Mouse (Mus musculus) lung, postnatal 0 days (tissue): ENCODE measurements at regions not wholly inside any gene's neighbourhood (a gene's known extent, or its start where the extent isn't known, plus 50 kb on each side); places are given as distances from the start of the nearest gene placed in this dataset.
"Not testable (repeated sequence)": the region's sequence is repeated elsewhere in the genome, so short reads cannot be mapped to it uniquely, and the experiment has no call there.

Source experiments
- ATAC-seq: fragments of 200-750 bp; cut with Nextera tagmentation; 2 replicates; pipeline ENCODE4 v1.8.0; 2017; ENCODE audit warnings: moderate library complexity
- DNase-seq: peaks from one replicate; pipeline ENCODE4 v3.0.0-alpha.2; 2016; ENCODE audit warnings: low spot score
- H3K27ac ChIP-seq: fragments of 300-500 bp; sonication (generic); 2 replicates; pipeline ENCODE4 v1.5.1; 2014; ENCODE audit warnings: antibody characterized with exemption, mild to moderate bottlenecking, low read length, mixed read lengths
- H3K27me3 ChIP-seq: fragments of 300-500 bp; sonication (generic); replicated peaks from 2 replicates; pipeline ENCODE4 v1.6.1; 2014; ENCODE audit warnings: low read length, mixed read lengths; ENCODE audit not compliant: insufficient read depth
- H3K36me3 ChIP-seq: fragments of 300-500 bp; sonication (generic); 2 replicates; pipeline ENCODE4 v1.6.1; 2014; ENCODE audit warnings: low read length, mixed read lengths; ENCODE audit not compliant: insufficient read depth
- H3K4me1 ChIP-seq: fragments of 300-500 bp; sonication (generic); 2 replicates; pipeline ENCODE4 v1.6.1; 2014; ENCODE audit warnings: antibody characterized with exemption, low read depth, low read length, mixed read lengths; ENCODE audit not compliant: insufficient read depth
- H3K4me2 ChIP-seq: fragments of 300-500 bp; sonication (generic); replicated peaks from 2 replicates; pipeline ENCODE4 v1.6.1; 2014; ENCODE audit warnings: low read depth, mild to moderate bottlenecking, low read length, moderate library complexity, mixed read lengths
- H3K4me3 ChIP-seq: fragments of 300-500 bp; sonication (generic); 2 replicates; pipeline ENCODE4 v1.5.1; 2014; ENCODE audit warnings: low read depth, low read length
- H3K9ac ChIP-seq: fragments of 300-500 bp; sonication (generic); replicated peaks from 2 replicates; pipeline ENCODE4 v1.6.1; 2014; ENCODE audit warnings: low read depth, mild to moderate bottlenecking
- H3K9me3 ChIP-seq: fragments of 300-500 bp; sonication (generic); 2 replicates; pipeline ENCODE4 v1.6.1; 2016; ENCODE audit warnings: low read length, mixed read lengths
- CTCF ChIP-seq: IDR thresholded peaks from 2 replicates; pipeline ENCODE4 v1.5.1; 2016; ENCODE audit warnings: antibody characterized with exemption, mild to moderate bottlenecking
- EP300 ChIP-seq: IDR thresholded peaks from 2 replicates; pipeline ENCODE4 v1.6.1; 2016; ENCODE audit warnings: antibody characterized with exemption, mild to moderate bottlenecking, control low read depth
- WGBS: fragments of 180-500 bp; shearing (Covaris S2); extraction: QIAGEN DNeasy Blood & Tissue Kit; methylation state at CpG from one replicate; pipeline ENCODE4 v1.1.7; 2014; 5-methylcytosine and 5-hydroxymethylcytosine counted together

GRCm38 (mm10) chr13:97358781-97359305 is 117.9 kb downstream of the Enc1 start:
- Histone ChIP-seq H3K4me1 (peaks cover 4% of the 10 kb centered on the region), H3K27ac (no peak overlapping the region), H3K4me3 (no peak overlapping the region), H3K9me3 (no peaks in the 10 kb centered on the region), H3K9ac (no peak overlapping the region), H3K4me2 (no peak overlapping the region), H3K36me3 (no peaks in the 10 kb centered on the region), H3K27me3 (no peaks in the 10 kb centered on the region)
- ATAC-seq (no peak), DNase-seq (no peak)
- TF ChIP-seq EP300: no peak
- TF ChIP-seq CTCF: no peak
- WGBS: 90% methylated on average over 8 of the region's 8 CpGs

- WGBS: 71% methylated on average over 6 of the region's 6 CpGs
- H3K27me3 ChIP-seq: no peaks in the 10 kb centered on the region
These were observed 117.4 kb downstream of the Enc1 start for GRCm38 (mm10) chr13:97358261-97358660.

GRCm38 (mm10) chr13:97356923-97357807 is 116.3 kb downstream of the Enc1 start:
- WGBS: 48% methylated on average over 13 of the region's 13 CpGs
- Histone ChIP-seq H3K27me3 (no peaks in the 10 kb centered on the region), H3K36me3 (no peaks in the 10 kb centered on the region), H3K27ac (no peak overlapping the region), H3K4me1 (no peaks in the 10 kb centered on the region), H3K9me3 (no peaks in the 10 kb centered on the region), H3K4me3 (no peak overlapping the region), H3K9ac (no peak overlapping the region), H3K4me2 (no peak overlapping the region)
- DNase-seq (no peak), ATAC-seq (no peak)
- TF ChIP-seq CTCF: no peak
- no peak for TF ChIP-seq EP300

More at GRCm38 (mm10) chr13:97358261-97358660, 117.4 kb downstream of the Enc1 start:
- no peaks in the 10 kb centered on the region for H3K36me3 ChIP-seq
- H3K4me3 ChIP-seq: no peak overlapping the region
- H3K4me1 ChIP-seq: no peaks in the 10 kb centered on the region; the same call in 1 of the 2 replicates
- H3K9me3 ChIP-seq: no peaks in the 10 kb centered on the region
- ATAC-seq: no peak
- H3K4me2 ChIP-seq: no peak overlapping the region
- TF ChIP-seq CTCF: no peak
- H3K27ac ChIP-seq: no peak overlapping the region
- no peak for DNase-seq
- H3K9ac ChIP-seq: no peak overlapping the region

GRCm38 (mm10) chr13:97355411-97355810 is 114.5 kb downstream of the Enc1 start:
- not testable (repeated sequence) for H3K4me3 ChIP-seq, DNase-seq, ATAC-seq, H3K4me2 ChIP-seq, H3K36me3 ChIP-seq, H3K27ac ChIP-seq, H3K9me3 ChIP-seq, H3K27me3 ChIP-seq, H3K9ac ChIP-seq, H3K4me1 ChIP-seq
- 94% methylated on average over 6 of the region's 6 CpGs for WGBS

GRCm38 (mm10) chr13:97347696-97348095 is 106.8 kb downstream of the Enc1 start:
- H3K9ac ChIP-seq: no peak overlapping the region
- DNase-seq (peak; percentile 59), ATAC-seq (peak; percentile 16; the same call in 1 of the 2 replicates)
- H3K4me2 ChIP-seq: no peak overlapping the region
- no peaks in the 10 kb centered on the region for H3K9me3 ChIP-seq
- H3K27me3 ChIP-seq: no peaks in the 10 kb centered on the region
- no peaks in the 10 kb centered on the region for H3K36me3 ChIP-seq
- WGBS: 39% methylated on average over 7 of the region's 7 CpGs
- TF ChIP-seq EP300 (no peak), CTCF (no peak)
- H3K27ac ChIP-seq: no peak overlapping the region
- no peaks in the 10 kb centered on the region; the same call in 1 of the 2 replicates for H3K4me1 ChIP-seq
- H3K4me3 ChIP-seq: no peak overlapping the region

- Histone ChIP-seq H3K27me3 (no peaks in the 10 kb centered on the region), H3K36me3 (no peaks in the 10 kb centered on the region), H3K9me3 (no peaks in the 10 kb centered on the region), H3K9ac (no peak overlapping the region), H3K27ac (no peak overlapping the region), H3K4me3 (no peak overlapping the region), H3K4me1 (no peaks in the 10 kb centered on the region), H3K4me2 (no peak overlapping the region)
- DNase-seq: peak; percentile 20
- TF ChIP-seq EP300 (no peak), CTCF (no peak)
- 39% methylated on average over 7 of the region's 7 CpGs for WGBS
- no peak for ATAC-seq
These were observed 100.4 kb downstream of the Enc1 start for GRCm38 (mm10) chr13:97341218-97341889.
